Mouse (Mus musculus) neural tube, embryonic 15.5 days (tissue): ENCODE measurements around the gene Poc1b. TPM values are rescaled to one million over a fixed set of nuclear protein-coding genes. Genes with fewer than 3 reads are reported as not detected.

Experiments
- ATAC-seq: fragments of 200-750 bp; cut with Nextera tagmentation; 2 replicates; pipeline ENCODE4 v1.8.0; 2017; ENCODE audit warnings: mild to moderate bottlenecking, moderate TSS enrichment, moderate library complexity; ENCODE audit not compliant: low FRiP score
- H3K27ac ChIP-seq: fragments of 300-500 bp; sonication (generic); replicated peaks from 2 replicates; pipeline ENCODE4 v1.5.1; 2015; ENCODE audit warnings: mild to moderate bottlenecking, inconsistent platforms
- H3K27me3 ChIP-seq: fragments of 300-500 bp; sonication (generic); replicated peaks from 2 replicates; pipeline ENCODE4 v1.6.1; 2015; ENCODE audit warnings: inconsistent platforms
- H3K36me3 ChIP-seq: fragments of 300-500 bp; sonication (generic); 2 replicates; pipeline ENCODE4 v1.6.1; 2015; ENCODE audit warnings: inconsistent platforms
- H3K4me1 ChIP-seq: fragments of 300-500 bp; sonication (generic); 2 replicates; pipeline ENCODE4 v1.6.1; 2015; ENCODE audit warnings: inconsistent platforms
- H3K4me2 ChIP-seq: fragments of 300-500 bp; sonication (generic); 2 replicates; pipeline ENCODE4 v1.6.1; 2015; ENCODE audit warnings: inconsistent platforms, mild to moderate bottlenecking, moderate library complexity
- H3K4me3 ChIP-seq: fragments of 300-500 bp; sonication (generic); replicated peaks from 2 replicates; pipeline ENCODE4 v1.5.1; 2015; ENCODE audit warnings: mild to moderate bottlenecking, inconsistent platforms
- H3K9ac ChIP-seq: fragments of 300-500 bp; sonication (generic); replicated peaks from 2 replicates; pipeline ENCODE4 v1.6.1; 2015; ENCODE audit warnings: mild to moderate bottlenecking, inconsistent platforms
- H3K9me3 ChIP-seq: fragments of 300-500 bp; sonication (generic); replicated peaks from 2 replicates; pipeline ENCODE4 v1.6.1; 2016; ENCODE audit warnings: inconsistent platforms
- WGBS: fragments of 180-500 bp; shearing (Covaris S2); methylation state at CpG from one replicate; pipeline ENCODE4 v1.1.7; 2015; ENCODE audit warnings: mixed read lengths; 5-methylcytosine and 5-hydroxymethylcytosine counted together
- polyA plus RNA-seq: library from polyadenylated mRNA; unstranded; fragments of >200 nt; fragmentation: Nextera tagmentation; extraction: Ambion mirVana; gene quantifications from 2 replicates; pipeline ENCODE4 v1.2.1, GENCODE M21; 2015

The Poc1b gene
- polyA plus RNA-seq, 1 experiment from 2014 or later, result 9.3 TPM

DNA sequence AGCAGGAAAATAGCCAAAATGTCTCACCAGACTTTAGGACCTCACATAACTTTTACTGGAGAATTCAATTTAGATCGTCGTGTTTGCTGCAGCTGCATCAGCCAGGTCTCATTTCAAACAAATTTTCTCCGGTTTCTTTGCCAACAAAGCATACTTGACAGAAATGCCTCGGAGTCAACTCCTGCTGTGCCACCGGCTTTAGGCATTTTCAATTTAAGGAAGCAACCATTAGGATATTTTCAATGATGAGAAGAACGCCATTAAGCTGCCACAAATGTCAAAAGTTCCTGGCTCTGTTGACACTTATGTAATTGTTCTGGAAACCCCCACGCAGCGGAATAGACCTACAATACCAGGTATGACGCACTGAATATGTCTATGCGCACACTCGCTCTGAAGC lies 131.7 kb downstream of the Poc1b start:
- H3K4me3 ChIP-seq, result no peak overlapping the region
- H3K27me3 ChIP-seq, result no peaks in the 10 kb centered on the region
- H3K4me2 ChIP-seq, result no peak overlapping the region
- H3K4me1 ChIP-seq, result no peaks in the 10 kb centered on the region
- H3K27ac ChIP-seq, result no peak overlapping the region
- H3K9ac ChIP-seq, result no peak overlapping the region
- H3K36me3 ChIP-seq, result no peaks in the 10 kb centered on the region
- ATAC-seq, result no peak
- WGBS, result 66% methylated on average over 11 of the region's 11 CpGs
- no peaks in the 10 kb centered on the region for H3K9me3 ChIP-seq

DNA sequence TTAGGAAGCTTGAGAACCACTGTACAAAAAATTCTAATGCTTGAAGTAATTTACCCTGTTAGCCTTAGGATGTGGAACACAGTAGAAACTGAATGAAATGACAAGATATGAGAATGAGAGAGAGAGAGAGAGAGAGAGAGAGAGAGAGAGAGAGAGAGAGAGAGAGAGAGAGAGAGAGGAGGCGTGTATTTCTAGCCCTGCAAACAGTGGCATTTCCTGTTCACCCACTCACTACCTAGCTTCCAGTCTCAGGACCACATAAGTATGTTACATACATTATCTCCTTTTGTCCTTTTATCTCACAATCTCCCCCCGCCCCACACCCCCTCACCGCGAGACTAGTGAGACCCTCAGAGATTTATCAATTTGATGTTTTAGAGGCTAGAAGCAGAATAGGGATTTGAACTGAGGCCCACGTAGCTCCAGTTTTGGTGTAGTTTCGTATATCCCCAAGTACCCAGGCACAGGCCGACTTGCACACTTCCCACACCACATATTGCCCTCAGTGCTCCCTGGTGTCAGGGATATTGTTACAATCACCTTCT lies 134.5 kb downstream of the Poc1b start:
- H3K4me1 ChIP-seq, result no peaks in the 10 kb centered on the region
- no peaks in the 10 kb centered on the region for H3K9me3 ChIP-seq
- no peak overlapping the region for H3K4me2 ChIP-seq
- no peak overlapping the region for H3K4me3 ChIP-seq
- 89% methylated on average over 7 of the region's 7 CpGs for WGBS
- no peaks in the 10 kb centered on the region for H3K27me3 ChIP-seq
- no peak for ATAC-seq
- no peaks in the 10 kb centered on the region for H3K36me3 ChIP-seq
- no peak overlapping the region for H3K27ac ChIP-seq
- H3K9ac ChIP-seq, result no peak overlapping the region

DNA sequence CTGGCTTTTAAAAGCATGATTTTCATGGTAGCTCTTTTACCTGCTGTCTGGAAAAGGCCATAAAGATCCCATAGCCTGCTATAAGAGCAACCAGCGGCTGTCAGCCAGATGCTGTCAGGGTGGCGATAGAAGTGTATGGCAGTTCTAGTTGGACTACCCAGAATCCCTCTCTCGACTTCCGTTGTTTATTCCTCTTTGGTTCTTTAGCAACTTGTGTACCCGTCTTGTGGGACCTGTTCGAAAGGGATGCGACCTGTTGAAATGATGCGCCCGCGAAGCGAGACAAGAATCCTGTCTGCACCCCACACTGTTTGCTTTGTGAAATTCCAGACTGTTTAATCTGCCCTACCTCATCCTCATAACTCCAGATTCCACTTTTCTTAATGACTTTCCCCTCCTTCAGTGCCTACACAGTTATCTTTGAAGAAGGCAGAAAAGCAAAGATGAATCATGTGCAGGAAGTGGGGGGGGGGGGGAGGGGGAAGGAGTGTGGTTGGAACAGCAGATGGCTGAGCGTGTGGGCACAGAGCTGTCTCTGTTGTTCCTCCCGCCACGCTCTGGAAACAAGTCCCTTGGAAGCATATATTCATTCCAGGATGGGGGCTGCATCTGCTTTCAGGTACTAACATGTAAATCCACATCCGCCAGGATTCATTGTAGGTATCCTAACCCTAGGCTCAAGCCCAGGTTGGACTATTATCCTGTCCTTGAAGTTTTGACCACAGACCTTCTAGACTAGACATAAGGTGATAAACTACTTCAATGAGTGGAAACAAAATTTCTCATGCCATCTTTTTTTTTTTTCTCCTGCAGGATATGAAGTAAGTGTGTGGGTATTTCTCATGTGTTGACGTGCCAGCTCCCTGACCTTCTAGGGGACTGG lies 135.2 kb downstream of the Poc1b start:
- H3K27me3 ChIP-seq, result no peaks in the 10 kb centered on the region
- no peak for ATAC-seq
- no peak overlapping the region for H3K4me2 ChIP-seq
- no peak overlapping the region for H3K9ac ChIP-seq
- no peaks in the 10 kb centered on the region for H3K4me1 ChIP-seq
- WGBS, result 79% methylated on average over 16 of the region's 16 CpGs
- H3K36me3 ChIP-seq, result no peaks in the 10 kb centered on the region
- H3K27ac ChIP-seq, result no peak overlapping the region
- H3K9me3 ChIP-seq, result no peaks in the 10 kb centered on the region
- H3K4me3 ChIP-seq, result no peak overlapping the region

DNA sequence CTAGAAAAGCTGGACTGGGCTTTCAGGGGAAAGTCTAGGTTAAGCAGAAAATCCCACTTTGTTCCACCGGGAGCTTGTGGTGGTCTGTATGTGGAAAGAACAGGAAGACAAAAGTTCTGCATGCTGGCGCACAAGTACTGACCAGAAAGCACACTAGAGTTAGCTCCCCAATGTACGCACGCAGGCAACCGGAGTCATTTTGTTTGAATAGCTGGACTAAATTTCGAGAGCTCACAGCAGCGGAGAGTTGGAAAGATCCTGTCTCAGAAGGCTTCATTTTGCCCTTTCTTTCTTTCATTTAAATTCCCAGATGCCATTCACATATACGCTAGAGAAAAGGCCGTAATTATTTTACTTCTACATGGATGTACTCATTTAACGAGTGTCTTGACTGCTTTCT lies 135.9 kb downstream of the Poc1b start:
- 88% methylated on average over 10 of the region's 10 CpGs for WGBS
- ATAC-seq, result no peak
- Histone ChIP-seq H3K36me3 (no peaks in the 10 kb centered on the region), H3K4me1 (peaks cover 4% of the 10 kb centered on the region), H3K27ac (no peak overlapping the region), H3K4me3 (no peak overlapping the region), H3K9me3 (no peaks in the 10 kb centered on the region), H3K4me2 (no peak overlapping the region), H3K9ac (no peak overlapping the region), H3K27me3 (no peaks in the 10 kb centered on the region)

DNA sequence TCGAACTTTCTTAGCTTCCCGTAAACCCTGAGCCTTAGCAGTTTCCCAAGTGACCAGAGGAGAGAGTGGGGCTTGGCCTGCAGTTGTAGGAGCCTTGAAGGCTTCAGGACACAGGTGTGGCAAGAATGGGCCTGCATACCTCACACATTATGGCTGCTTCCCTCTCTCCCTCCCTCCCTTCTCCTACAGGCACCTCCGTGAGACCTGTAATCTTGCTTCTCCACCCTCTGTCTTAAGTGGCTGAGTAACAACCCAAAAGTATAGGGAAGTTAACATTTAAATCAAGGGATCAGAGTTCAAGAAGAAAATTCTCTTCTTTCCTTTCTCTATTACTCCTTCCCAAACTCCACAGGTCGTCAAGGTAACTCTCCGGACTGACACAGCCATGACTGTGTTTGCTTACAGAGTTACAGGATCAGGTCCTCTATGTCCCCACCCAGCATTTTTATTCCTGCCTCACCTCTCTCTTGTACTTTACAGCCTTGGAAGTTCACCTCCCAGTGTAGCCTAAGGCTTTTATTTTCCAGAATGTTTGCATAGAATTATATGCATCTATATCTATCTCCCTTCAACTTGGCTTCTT lies 137.2 kb downstream of the Poc1b start:
- no peak overlapping the region for H3K4me3 ChIP-seq
- H3K27ac ChIP-seq, result no peak overlapping the region
- no peaks in the 10 kb centered on the region for H3K36me3 ChIP-seq
- 70% methylated on average over 5 of the region's 5 CpGs for WGBS
- ATAC-seq, result no peak
- H3K4me2 ChIP-seq, result no peak overlapping the region
- H3K4me1 ChIP-seq, result peaks cover 4% of the 10 kb centered on the region
- no peak overlapping the region for H3K9ac ChIP-seq
- H3K9me3 ChIP-seq, result no peaks in the 10 kb centered on the region
- no peaks in the 10 kb centered on the region for H3K27me3 ChIP-seq

DNA sequence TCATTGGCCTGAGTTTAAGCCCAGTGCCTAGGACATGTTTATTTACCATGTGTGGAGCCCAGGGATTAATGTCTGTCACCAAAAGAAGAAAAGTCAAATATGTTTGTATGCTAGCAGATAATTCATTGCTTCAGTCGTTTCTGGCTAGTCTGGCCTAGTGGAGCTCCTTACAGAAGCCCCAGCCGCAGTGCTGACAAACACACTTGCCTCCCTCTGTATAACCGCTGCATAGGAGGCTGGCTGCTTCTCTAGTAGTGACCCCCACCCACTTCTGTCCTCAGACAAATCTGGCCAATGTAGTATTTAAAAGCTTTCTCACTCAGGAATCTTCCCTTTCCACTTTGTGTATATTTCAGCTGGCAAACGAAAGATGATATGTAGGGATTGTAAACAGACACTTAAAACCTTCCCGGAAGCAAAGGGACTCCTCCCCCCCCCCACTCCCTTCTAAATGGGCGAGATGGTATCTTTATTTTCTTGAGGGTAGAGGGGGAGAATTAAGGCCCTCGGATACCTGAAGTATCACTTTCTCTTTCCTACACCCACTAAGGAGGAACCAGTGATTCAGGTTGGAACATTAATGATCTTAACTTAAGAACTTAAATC lies 137.9 kb downstream of the Poc1b start:
- H3K4me2 ChIP-seq, result no peak overlapping the region
- no peak for ATAC-seq
- no peak overlapping the region for H3K9ac ChIP-seq
- peaks cover 4% of the 10 kb centered on the region for H3K4me1 ChIP-seq
- WGBS, result 63% methylated on average over 7 of the region's 7 CpGs
- H3K27me3 ChIP-seq, result no peaks in the 10 kb centered on the region
- H3K4me3 ChIP-seq, result no peak overlapping the region
- H3K9me3 ChIP-seq, result no peaks in the 10 kb centered on the region
- no peak overlapping the region for H3K27ac ChIP-seq
- no peaks in the 10 kb centered on the region for H3K36me3 ChIP-seq

DNA sequence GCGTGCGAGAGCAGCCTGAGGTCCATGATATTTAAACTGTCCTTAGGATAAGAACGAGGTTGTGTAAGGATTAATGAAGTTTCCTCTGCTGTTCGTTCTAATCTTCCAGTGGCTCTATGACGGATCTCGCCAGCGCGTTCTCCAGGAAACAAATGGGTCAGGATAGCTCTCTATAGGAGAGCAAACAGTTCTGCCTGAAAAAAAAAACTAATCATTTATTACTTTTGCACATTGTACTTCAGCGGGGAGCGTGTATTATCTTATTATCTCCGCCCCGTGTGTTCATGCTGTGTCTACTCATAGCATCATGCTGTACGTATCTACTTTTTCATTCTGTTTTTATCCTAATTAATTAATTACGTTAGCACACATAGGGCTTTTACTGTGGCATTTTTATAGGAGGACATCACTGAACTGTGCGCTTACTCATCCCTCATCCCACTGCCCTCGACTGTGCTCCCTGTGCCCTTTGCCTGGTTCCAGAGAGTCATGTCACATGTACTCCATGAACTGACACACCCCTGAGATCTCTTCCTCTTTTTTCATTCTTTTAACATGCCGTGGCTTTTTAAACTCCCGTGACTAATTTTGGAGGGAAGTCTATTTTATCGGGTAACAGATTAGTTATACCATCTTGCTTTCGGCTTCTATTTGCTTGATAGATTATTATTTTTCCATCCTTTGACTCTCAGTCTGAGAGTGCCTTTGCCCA lies 140.1 kb downstream of the Poc1b start:
- Histone ChIP-seq H3K27ac (no peak overlapping the region), H3K4me1 (peaks cover 4% of the 10 kb centered on the region), H3K4me3 (peak overlapping the region; percentile 8; the same call in 1 of the 2 replicates), H3K9me3 (no peaks in the 10 kb centered on the region), H3K27me3 (no peaks in the 10 kb centered on the region), H3K4me2 (peak overlapping the region; percentile 35), H3K36me3 (no peaks in the 10 kb centered on the region), H3K9ac (no peak overlapping the region)
- ATAC-seq, result no peak
- WGBS, result 61% methylated on average over 20 of the region's 20 CpGs

Other genes with a start within 250 kb of the Poc1b start
- 372 and 398 TPM in 2 replicates for gene Atp2b1, start 192.6 kb upstream of the Poc1b start, polyA plus RNA-seq
- gene Galnt4, start 1.1 kb downstream of the Poc1b start, polyA plus RNA-seq, result 2.7 and 4.2 TPM in 2 replicates
- gene Phxr2, start 19.3 kb downstream of the Poc1b start, polyA plus RNA-seq, result not detected in 2 replicates
- gene Dusp6, start 156.2 kb downstream of the Poc1b start, polyA plus RNA-seq, result 28.2 and 31.5 TPM in 2 replicates